Mouse (Mus musculus) liver, postnatal 0 days (tissue): ENCODE results near the gene Zfhx2.

Source experiments
- CTCF ChIP-seq: sonication (generic); IDR thresholded peaks from 2 replicates; pipeline ENCODE4 v1.5.1; 2016; ENCODE audit warnings: antibody characterized with exemption, low read depth
- EP300 ChIP-seq: IDR thresholded peaks from 2 replicates; pipeline ENCODE4 v1.6.1; 2016; ENCODE audit warnings: antibody characterized with exemption, low read depth, mild to moderate bottlenecking

- TF ChIP-seq CTCF (peak; percentile 80), EP300 (no peak)
Observed at GRCm38 (mm10) chr14:55101592-55101991, 9.5 kb upstream of the Zfhx2 start.
